Mouse (Mus musculus): ENCODE measurements around the gene Kcnj10. TPM values are rescaled to one million over a fixed set of nuclear protein-coding genes. Genes with fewer than 3 reads are reported as not detected.

Kcnj10 gene
- polyA plus RNA-seq, 1 experiment: 58.4 TPM

- Histone ChIP-seq H3K4me3 (ENCODE audit: insufficient read depth, low read length) (no peak overlapping the region), H3K4me1 (ENCODE audit: control insufficient read depth, insufficient read depth, low read length) (peaks cover 9% of the 10 kb centered on the region), H3K27ac (ENCODE audit: insufficient read depth, low read depth, low read length) (no peak overlapping the region)
- TF ChIP-seq POLR2A (IDR thresholded peaks at IDR 0.05; ENCODE audit: borderline replicate concordance, low read depth, low read length) (no peak), CTCF (IDR thresholded peaks at IDR 0.05; ENCODE audit: low read depth, low read length) (peak; percentile 89)
Measured at GRCm38 (mm10) chr1:172357550-172357949, 16.5 kb downstream of the Kcnj10 start.

DNA sequence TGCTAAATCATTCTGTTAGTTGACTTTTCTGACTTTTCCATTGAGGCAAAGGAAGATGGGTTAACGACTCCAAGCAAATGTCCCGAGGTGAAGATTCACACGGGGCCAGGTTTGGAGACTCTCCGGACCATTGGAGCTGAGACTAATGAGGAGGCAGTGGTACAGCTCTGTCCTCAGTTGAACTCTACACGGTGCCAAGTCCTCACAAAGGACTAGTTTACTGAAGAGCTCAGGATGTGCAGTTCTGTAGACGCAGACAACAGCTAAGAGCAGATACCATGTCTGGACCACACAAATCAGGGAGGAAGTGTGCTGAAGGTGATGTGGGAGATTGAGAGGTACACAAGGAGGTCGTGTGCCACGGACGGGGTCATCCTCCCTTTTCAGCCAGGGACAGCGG is 17.3 kb downstream of the Kcnj10 start:
- Histone ChIP-seq H3K4me1 (ENCODE audit: control insufficient read depth, insufficient read depth, low read length) (peaks cover under 1% of the 10 kb centered on the region), H3K27ac (ENCODE audit: insufficient read depth, low read depth, low read length) (no peak overlapping the region), H3K4me3 (ENCODE audit: insufficient read depth, low read length) (no peak overlapping the region)
- no peak for TF ChIP-seq CTCF (IDR thresholded peaks at IDR 0.05; ENCODE audit: low read depth, low read length)
- TF ChIP-seq POLR2A (IDR thresholded peaks at IDR 0.05; ENCODE audit: borderline replicate concordance, low read depth, low read length): no peak

DNA sequence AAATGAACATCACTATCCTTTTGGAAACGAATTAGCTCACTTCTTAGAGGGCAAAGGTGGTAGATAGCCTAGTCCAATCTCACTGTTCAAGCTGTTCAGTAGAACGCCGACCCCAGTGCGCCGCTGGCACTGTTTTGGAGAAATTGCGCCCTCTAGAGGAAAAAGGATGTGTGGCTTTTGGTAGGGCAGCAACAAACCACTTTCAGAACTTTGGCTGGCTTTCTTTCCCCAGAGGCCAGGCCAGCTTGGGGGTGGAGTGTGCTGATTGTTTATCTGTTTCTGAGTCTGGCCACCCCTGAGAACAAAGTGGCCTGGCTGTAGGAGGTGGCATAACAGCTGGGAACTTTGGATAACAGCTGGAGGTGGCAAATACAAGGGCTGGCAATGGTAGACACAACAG is 23.7 kb downstream of the Kcnj10 start:
- peak; percentile 96 for TF ChIP-seq CTCF (IDR thresholded peaks at IDR 0.05; ENCODE audit: low read depth, low read length)
- no peak for TF ChIP-seq POLR2A (IDR thresholded peaks at IDR 0.05; ENCODE audit: borderline replicate concordance, low read depth, low read length)
- peaks cover 4% of the 10 kb centered on the region; the same call in 1 of the 2 replicates for H3K4me1 ChIP-seq (ENCODE audit: control insufficient read depth, insufficient read depth, low read length)
- H3K27ac ChIP-seq (ENCODE audit: insufficient read depth, low read depth, low read length): no peak overlapping the region
- H3K4me3 ChIP-seq (ENCODE audit: insufficient read depth, low read length): no peak overlapping the region

DNA sequence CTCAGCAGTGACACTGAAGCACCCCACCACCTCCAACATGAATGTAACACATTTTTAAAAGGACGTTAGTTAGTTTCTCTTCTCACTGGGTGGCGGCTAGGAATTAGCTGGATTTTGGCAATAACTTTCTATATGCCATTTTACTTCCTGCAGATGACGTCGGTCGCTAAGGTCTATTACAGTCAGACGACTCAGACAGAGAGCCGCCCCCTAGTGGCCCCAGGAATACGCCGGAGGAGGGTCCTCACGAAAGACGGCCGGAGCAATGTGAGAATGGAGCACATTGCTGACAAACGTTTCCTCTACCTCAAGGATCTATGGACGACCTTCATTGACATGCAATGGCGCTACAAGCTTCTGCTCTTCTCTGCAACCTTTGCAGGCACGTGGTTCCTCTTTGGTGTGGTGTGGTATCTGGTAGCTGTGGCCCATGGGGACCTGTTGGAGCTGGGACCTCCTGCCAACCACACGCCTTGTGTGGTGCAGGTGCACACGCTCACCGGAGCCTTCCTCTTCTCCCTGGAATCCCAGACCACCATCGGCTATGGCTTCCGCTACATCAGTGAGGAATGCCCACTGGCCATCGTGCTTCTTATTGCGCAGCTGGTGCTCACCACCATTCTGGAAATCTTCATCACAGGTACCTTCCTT is 27.9 kb downstream of the Kcnj10 start:
- Histone ChIP-seq H3K27ac (ENCODE audit: insufficient read depth, low read depth, low read length) (no peak overlapping the region), H3K4me1 (ENCODE audit: control insufficient read depth, insufficient read depth, low read length) (peaks cover 19% of the 10 kb centered on the region), H3K4me3 (ENCODE audit: insufficient read depth, low read length) (no peak overlapping the region)
- no peak for TF ChIP-seq POLR2A (IDR thresholded peaks at IDR 0.05; ENCODE audit: borderline replicate concordance, low read depth, low read length)
- TF ChIP-seq CTCF (IDR thresholded peaks at IDR 0.05; ENCODE audit: low read depth, low read length): peak; percentile 26; the same call in 1 of the 2 replicates

DNA sequence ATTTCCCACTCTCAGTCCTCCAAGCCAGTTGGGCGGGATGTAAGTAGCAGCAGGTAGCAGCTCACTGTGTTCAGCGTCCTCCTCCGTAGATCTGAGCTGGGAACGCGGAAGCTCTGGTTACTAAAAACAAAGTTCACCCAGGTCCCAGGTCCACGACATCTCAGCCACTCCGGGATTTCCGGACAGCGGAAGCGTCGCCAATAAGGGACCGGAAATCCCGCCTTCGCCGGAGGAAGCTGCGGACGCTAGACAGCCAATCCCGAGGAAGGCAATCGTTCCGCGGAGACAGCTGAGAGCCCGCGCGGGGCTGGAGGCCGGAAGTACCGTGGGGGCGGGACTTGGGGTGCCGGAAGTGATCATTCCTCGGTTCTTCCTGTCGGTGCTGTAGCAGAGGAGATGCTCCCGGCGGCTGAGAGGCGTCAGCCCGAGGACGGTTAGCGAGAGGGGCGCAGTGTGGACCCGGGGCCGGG is 35.2 kb downstream of the Kcnj10 start, which contains the start of gene Pigm:
Pigm (plus strand) TSS at position 349 of the 470 bp plus-strand sequence.
- TF ChIP-seq CTCF (IDR thresholded peaks at IDR 0.05; ENCODE audit: low read depth, low read length) (no peak), POLR2A (IDR thresholded peaks at IDR 0.05; ENCODE audit: borderline replicate concordance, low read depth, low read length) (peak; percentile 52; the same call in 1 of the 2 replicates)
- Histone ChIP-seq H3K4me1 (ENCODE audit: control insufficient read depth, insufficient read depth, low read length) (peaks cover 33% of the 10 kb centered on the region), H3K4me3 (ENCODE audit: insufficient read depth, low read length) (peak within 1 kb of the TSS; percentile 82), H3K27ac (ENCODE audit: insufficient read depth, low read depth, low read length) (peak within 1 kb of the TSS; percentile 75)

DNA sequence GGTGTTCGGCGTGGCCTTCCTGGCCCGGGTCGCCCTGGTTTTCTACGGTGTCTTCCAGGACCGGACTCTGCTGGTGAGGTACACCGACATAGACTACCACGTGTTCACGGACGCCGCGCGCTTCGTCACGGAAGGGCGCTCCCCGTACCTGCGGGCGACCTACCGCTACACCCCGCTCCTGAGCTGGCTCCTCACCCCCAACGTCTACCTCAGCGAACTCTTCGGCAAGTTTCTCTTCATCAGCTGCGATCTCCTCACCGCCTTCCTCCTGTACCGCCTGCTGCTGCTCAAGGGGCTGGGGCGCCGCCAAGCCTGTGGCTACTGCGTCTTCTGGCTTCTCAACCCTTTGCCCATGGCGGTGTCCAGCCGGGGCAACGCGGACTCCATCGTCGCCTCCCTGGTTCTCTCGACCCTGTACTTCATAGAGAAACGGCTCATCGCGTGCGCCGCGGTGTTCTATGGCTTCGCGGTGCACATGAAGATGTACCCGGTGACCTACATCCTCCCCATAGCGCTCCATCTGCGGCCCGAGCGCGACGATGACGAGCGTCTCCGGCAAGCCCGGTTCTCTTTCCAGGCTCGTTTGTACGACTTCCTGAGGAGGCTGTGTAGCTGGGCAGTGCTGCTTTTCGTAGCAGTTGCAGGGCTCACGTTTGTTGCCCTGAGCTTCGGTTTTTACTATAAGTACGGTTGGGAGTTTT is 35.9 kb downstream of the Kcnj10 start:
- Histone ChIP-seq H3K27ac (ENCODE audit: insufficient read depth, low read depth, low read length) (peak overlapping the region; percentile 22), H3K4me1 (ENCODE audit: control insufficient read depth, insufficient read depth, low read length) (peaks cover 33% of the 10 kb centered on the region), H3K4me3 (ENCODE audit: insufficient read depth, low read length) (peak overlapping the region; percentile 82)
- no peak for TF ChIP-seq POLR2A (IDR thresholded peaks at IDR 0.05; ENCODE audit: borderline replicate concordance, low read depth, low read length)
- TF ChIP-seq CTCF (IDR thresholded peaks at IDR 0.05; ENCODE audit: low read depth, low read length): no peak

GRCm38 (mm10) chr1:172380066-172380465 is 39.1 kb downstream of the Kcnj10 start:
- TF ChIP-seq CTCF (IDR thresholded peaks at IDR 0.05; ENCODE audit: low read depth, low read length) (no peak), POLR2A (IDR thresholded peaks at IDR 0.05; ENCODE audit: borderline replicate concordance, low read depth, low read length) (no peak)
- Histone ChIP-seq H3K4me3 (ENCODE audit: insufficient read depth, low read length) (no peak overlapping the region), H3K4me1 (ENCODE audit: control insufficient read depth, insufficient read depth, low read length) (peaks cover 20% of the 10 kb centered on the region), H3K27ac (ENCODE audit: insufficient read depth, low read depth, low read length) (no peak overlapping the region)

- Histone ChIP-seq H3K4me1 (ENCODE audit: control insufficient read depth, insufficient read depth, low read length) (peaks cover 17% of the 10 kb centered on the region), H3K4me3 (ENCODE audit: insufficient read depth, low read length) (no peak overlapping the region), H3K27ac (ENCODE audit: insufficient read depth, low read depth, low read length) (no peak overlapping the region)
- TF ChIP-seq CTCF (IDR thresholded peaks at IDR 0.05; ENCODE audit: low read depth, low read length) (no peak), POLR2A (IDR thresholded peaks at IDR 0.05; ENCODE audit: borderline replicate concordance, low read depth, low read length) (no peak)
Measured at GRCm38 (mm10) chr1:172382090-172382489, 41.1 kb downstream of the Kcnj10 start.

GRCm38 (mm10) chr1:172387246-172387645 is 46.2 kb downstream of the Kcnj10 start:
- Histone ChIP-seq H3K4me3 (ENCODE audit: insufficient read depth, low read length) (no peak overlapping the region), H3K4me1 (ENCODE audit: control insufficient read depth, insufficient read depth, low read length) (peaks cover 5% of the 10 kb centered on the region), H3K27ac (ENCODE audit: insufficient read depth, low read depth, low read length) (no peak overlapping the region)
- TF ChIP-seq POLR2A (IDR thresholded peaks at IDR 0.05; ENCODE audit: borderline replicate concordance, low read depth, low read length): no peak
- no peak for TF ChIP-seq CTCF (IDR thresholded peaks at IDR 0.05; ENCODE audit: low read depth, low read length)

DNA sequence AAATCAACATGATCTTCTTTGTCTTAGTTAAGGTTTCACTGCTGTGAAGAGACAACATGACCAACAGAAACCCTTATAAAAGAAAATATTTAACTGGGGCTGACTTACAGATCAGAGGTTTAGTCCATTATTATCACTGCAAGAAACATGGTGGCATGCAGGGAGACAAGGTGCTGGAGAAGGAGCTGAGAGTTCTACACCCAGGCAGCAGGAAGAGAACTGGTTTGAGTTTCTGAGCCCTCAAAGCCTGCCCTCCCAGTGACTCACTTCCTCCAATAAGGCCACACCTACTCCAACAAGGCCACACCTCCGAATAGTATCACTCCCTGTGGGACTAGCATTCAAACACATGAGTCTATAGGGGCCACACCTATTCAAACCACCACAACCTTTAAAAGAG is 49.8 kb downstream of the Kcnj10 start:
- TF ChIP-seq CTCF (IDR thresholded peaks at IDR 0.05; ENCODE audit: low read depth, low read length) (no peak), POLR2A (IDR thresholded peaks at IDR 0.05; ENCODE audit: borderline replicate concordance, low read depth, low read length) (no peak)
- no peak overlapping the region for H3K27ac ChIP-seq (ENCODE audit: insufficient read depth, low read depth, low read length)
- H3K4me3 ChIP-seq (ENCODE audit: insufficient read depth, low read length): 0 out of 2 replicates have a peak overlapping the region, but pooled peaks have one; percentile 6
- H3K4me1 ChIP-seq (ENCODE audit: control insufficient read depth, insufficient read depth, low read length): peaks cover 5% of the 10 kb centered on the region

All from bone marrow macrophage, adult 2 months (primary cell).